Mouse (Mus musculus): Measurements from ENCODE around the gene Lemd2.
"Not testable (repeated sequence)": the region's sequence is repeated elsewhere in the genome, so short reads cannot be mapped to it uniquely, and the experiment has no call there.

Lemd2 gene

GRCm38 (mm10) chr17:27204075-27204909 lies at the start of gene Lemd2:
Lemd2 (minus strand) TSS chr17:27204469.
- peak; percentile 90 for DNase-seq (ENCODE audit: low read depth, low spot score)

- no peak for DNase-seq (ENCODE audit: low read depth, low spot score)
These were observed 46.9 kb upstream of the Lemd2 start for GRCm38 (mm10) chr17:27251150-27251549.

- no peak for DNase-seq (ENCODE audit: low read depth, low spot score)
These were observed 46.2 kb upstream of the Lemd2 start for GRCm38 (mm10) chr17:27250461-27250860.

- no peak for DNase-seq (ENCODE audit: low read depth, low spot score)
These were observed 44.8 kb upstream of the Lemd2 start for GRCm38 (mm10) chr17:27249073-27249472.

- DNase-seq (ENCODE audit: low read depth, low spot score), result no peak
These were observed 43.6 kb upstream of the Lemd2 start for GRCm38 (mm10) chr17:27247680-27248386.

GRCm38 (mm10) chr17:27245851-27246381 lies 41.6 kb upstream of the Lemd2 start:
- no peak for DNase-seq (ENCODE audit: low read depth, low spot score)

GRCm38 (mm10) chr17:27244912-27245311 lies 40.6 kb upstream of the Lemd2 start:
- DNase-seq (ENCODE audit: low read depth, low spot score), result no peak

GRCm38 (mm10) chr17:27242194-27243189 lies 38.2 kb upstream of the Lemd2 start:
- peak; percentile 37 for DNase-seq (ENCODE audit: low read depth, low spot score)

GRCm38 (mm10) chr17:27240556-27241457 lies 36.5 kb upstream of the Lemd2 start:
- DNase-seq (ENCODE audit: low read depth, low spot score), result peak; percentile 74

GRCm38 (mm10) chr17:27239941-27240340 lies 35.7 kb upstream of the Lemd2 start:
- DNase-seq (ENCODE audit: low read depth, low spot score), result no peak

GRCm38 (mm10) chr17:27238637-27239036 lies 34.4 kb upstream of the Lemd2 start:
- DNase-seq (ENCODE audit: low read depth, low spot score), result peak; percentile 88

GRCm38 (mm10) chr17:27237731-27238130 lies 33.5 kb upstream of the Lemd2 start:
- no peak for DNase-seq (ENCODE audit: low read depth, low spot score)

GRCm38 (mm10) chr17:27233298-27233697 lies 29.0 kb upstream of the Lemd2 start:
- no peak for DNase-seq (ENCODE audit: low read depth, low spot score)

GRCm38 (mm10) chr17:27232176-27232575 lies 27.9 kb upstream of the Lemd2 start:
- DNase-seq (ENCODE audit: low read depth, low spot score), result no peak

- not testable (repeated sequence) for DNase-seq (ENCODE audit: low read depth, low spot score)
These were observed 27.3 kb upstream of the Lemd2 start for GRCm38 (mm10) chr17:27231586-27231985.

GRCm38 (mm10) chr17:27231146-27231503 lies 26.9 kb upstream of the Lemd2 start:
- no peak for DNase-seq (ENCODE audit: low read depth, low spot score)

- DNase-seq (ENCODE audit: low read depth, low spot score), result peak; percentile 82
These were observed 26.3 kb upstream of the Lemd2 start for GRCm38 (mm10) chr17:27230455-27231145.

GRCm38 (mm10) chr17:27229710-27230454 lies 25.6 kb upstream of the Lemd2 start:
- DNase-seq (ENCODE audit: low read depth, low spot score), result peak; percentile 94

Data from ES-CJ7 (cell line).